Mouse (Mus musculus) R1 (cell line): Measurements from ENCODE around the gene Ttl.

Source experiments
- DNase-seq: peaks from one replicate; pipeline ENCODE4 v3.0.0-alpha.2; 2018; ENCODE audit warnings: low read depth, low spot score

Ttl gene

GRCm38 (mm10) chr2:129083514-129083913, 17.8 kb downstream of the Ttl start:
- DNase-seq, result no peak

DNA sequence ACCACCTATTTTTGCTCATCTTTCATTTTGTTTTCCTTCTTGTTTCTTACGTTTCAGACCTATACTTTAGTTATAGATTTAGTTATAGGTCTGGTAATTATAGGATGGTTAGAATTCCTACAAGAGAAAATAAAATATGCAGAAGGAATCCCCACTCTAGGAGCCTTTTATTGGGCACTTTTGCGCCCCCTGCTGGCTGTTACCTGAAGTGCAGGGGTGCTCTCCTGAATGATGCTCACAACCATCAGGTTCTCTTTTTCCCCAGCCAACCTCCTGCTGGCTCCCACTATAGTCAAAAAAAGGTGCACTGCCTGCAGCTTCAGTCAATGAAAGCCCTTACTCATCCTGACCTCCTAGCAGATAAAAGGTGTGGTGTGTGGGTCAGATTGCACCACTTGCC, 19.2 kb downstream of the Ttl start:
- peak; percentile 50 for DNase-seq

- DNase-seq, result no peak
These were observed 21.8 kb downstream of the Ttl start for GRCm38 (mm10) chr2:129087520-129087919.

GRCm38 (mm10) chr2:129090370-129090769, 24.6 kb downstream of the Ttl start:
- no peak for DNase-seq

- DNase-seq, result no peak
These were observed 27.1 kb downstream of the Ttl start for GRCm38 (mm10) chr2:129092810-129093209.

GRCm38 (mm10) chr2:129093926-129094724, 28.4 kb downstream of the Ttl start:
- peak; percentile 23 for DNase-seq

DNA sequence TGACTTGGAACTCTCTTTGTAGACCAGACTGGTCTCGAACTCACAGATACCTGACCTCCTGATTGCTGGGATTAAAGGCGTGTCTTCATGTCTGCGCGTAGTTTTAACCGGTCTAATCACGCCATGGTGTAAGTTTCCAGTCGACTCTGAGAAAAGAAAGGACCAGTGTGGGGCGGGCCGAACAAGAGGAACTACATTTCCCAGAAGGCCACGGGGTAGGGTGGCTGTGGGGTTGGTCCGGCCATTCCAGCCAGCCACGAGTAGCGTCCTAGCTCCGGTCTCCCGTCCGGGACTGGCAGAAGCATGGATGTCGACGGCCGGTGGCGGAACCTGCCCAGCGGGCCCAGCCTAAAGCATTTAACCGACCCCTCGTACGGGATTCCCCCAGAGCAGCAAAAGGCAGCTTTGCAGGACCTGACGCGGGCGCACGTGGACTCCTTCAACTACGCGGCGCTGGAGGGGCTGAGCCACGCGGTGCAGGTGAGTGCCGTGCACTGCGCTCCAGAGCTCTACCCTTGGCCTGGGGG, 35.1 kb downstream of the Ttl start, which contains the start of gene Polr1b:
TSS of gene Polr1b (plus strand) at position 212 of the 527 bp plus-strand sequence.
- peak; percentile 98 for DNase-seq

GRCm38 (mm10) chr2:129112924-129113323, 47.2 kb downstream of the Ttl start:
- no peak for DNase-seq

DNA sequence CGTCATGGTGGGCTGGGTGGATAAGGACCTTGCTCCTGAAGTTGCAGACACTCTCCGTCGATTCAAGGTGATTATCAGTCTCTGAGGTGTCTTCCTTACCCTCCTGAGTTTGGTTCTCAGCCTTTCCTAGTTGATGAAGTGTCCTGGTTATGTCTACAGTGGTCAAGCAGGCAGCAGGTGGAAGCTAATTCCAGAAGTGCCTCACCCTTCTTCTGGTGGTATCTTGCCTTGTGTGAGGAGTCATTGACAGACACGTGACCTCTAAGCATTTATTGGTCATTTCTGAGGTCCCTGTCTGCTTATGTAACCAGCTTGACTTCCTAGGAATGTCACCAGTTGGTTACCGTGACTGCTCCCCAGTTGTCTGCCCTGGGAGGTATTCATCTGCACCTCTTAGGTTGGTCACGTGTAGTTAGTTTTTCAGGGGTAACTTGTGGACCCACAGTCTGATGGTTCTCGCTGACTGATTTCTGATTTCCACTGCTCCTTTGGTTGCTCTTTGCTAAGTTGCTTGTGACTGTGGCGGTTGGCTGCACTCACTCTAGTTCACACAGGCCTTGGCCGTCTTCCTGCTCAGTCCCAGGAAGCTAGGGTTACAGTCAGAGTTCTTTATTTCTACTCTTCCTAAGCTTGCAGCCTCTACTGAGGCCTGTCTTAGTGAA, 50.1 kb downstream of the Ttl start:
- no peak for DNase-seq

- DNase-seq, result no peak
These were observed 50.6 kb downstream of the Ttl start for GRCm38 (mm10) chr2:129116368-129116739.

GRCm38 (mm10) chr2:129118061-129118460, 52.3 kb downstream of the Ttl start:
- DNase-seq, result no peak

GRCm38 (mm10) chr2:129121986-129122385, 56.2 kb downstream of the Ttl start:
- DNase-seq, result peak; percentile 44

DNA sequence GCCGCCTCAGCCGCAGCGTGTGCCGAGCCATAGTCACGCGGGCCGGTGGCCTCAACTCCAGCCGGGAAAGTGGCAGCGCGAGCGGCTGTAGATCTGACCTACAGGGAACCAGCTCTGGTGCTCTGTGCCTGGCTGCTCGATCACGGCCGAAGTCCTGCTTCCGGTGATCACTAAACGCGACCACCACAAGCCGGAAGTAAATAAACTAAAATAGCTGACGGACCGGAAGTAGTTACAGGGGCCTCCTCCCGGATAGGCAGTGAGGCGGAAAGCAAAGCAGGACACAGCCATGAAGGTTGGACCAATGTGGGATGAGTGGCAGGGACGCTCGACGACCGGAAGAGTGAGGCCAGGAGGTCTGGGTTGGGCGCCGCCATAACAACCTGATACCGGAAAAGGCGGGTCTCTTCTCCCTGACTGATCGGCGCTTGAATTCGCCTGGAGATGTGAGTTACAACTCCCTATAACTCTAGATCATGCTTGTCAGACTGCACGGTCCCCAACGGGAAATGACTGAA, 63.7 kb downstream of the Ttl start, which contains the start of gene Chchd5:
TSS of gene Chchd5 (plus strand) at position 289 of the 518 bp plus-strand sequence.
- peak; percentile 100 for DNase-seq

DNA sequence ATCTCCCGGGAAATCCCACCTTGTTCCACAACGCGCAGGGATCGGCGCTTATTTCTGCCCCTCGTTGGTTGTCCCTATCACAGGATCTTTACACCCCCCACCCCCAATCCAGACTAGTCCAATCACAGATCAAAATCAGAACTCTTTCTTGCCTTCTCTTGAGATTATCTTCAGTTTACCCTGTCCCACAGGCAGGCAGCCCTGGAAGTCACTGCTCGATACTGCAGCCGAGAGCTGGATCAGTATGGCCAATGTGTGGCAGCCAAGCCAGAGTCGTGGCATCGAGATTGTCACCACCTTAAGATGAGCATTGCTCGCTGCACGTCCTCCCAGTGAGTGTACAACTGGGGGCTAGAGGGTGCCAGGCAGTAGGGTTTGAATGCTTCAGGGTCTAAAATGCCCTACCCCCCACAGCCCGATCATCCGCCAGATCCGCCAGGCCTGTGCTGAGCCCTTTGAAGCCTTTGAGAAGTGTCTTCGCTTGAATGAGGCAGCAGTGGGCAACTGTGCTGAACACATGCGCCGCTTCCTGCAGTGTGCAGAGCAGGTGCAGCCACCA, 64.3 kb downstream of the Ttl start:
- peak; percentile 44 for DNase-seq

- no peak for DNase-seq
These were observed 65.0 kb downstream of the Ttl start for GRCm38 (mm10) chr2:129130776-129131175.

GRCm38 (mm10) chr2:129132231-129132630, 66.5 kb downstream of the Ttl start:
- DNase-seq, result no peak

DNA sequence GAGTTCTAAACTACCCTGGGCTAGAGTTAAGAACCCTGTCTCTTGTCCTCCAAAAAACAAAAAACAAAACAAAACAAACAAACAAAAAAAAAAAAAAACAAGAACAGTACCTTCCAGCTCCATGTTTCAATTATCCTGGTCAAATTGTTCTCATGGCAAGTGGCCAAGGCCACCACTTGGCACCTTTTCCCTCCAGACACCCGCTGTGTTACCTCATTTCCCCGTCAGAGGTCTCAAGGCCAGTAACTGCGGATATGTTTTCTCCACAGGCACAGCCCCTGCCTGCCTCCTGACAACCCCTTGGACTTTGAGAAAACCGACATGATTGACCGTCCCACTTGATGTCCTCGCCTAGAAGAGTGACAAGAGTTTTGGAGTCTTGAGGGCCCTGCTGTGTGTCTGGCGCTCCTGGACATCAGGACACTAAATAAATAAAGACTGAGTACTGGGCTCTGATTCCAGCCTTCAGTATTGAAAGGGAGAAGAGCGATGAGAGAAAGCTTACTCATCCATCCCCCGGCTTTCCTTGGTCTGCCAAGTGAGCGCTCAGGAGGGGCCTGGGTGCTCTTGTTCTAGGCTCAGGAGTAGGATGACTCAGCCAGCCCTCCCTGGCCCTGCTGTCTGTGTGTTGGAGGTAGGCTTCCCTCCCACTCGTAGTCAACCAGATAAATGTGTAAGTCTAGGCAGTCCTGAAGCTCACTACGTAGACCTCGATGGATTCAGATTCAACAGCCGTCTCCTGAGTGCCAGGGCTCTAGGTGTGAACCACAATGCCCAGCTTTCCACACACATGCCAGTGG, 67.5 kb downstream of the Ttl start:
- DNase-seq, result no peak

GRCm38 (mm10) chr2:129139906-129140305, 74.2 kb downstream of the Ttl start:
- no peak for DNase-seq
